Mouse (Mus musculus): ENCODE measurements around the gene D8Ertd738e.

The D8Ertd738e gene

DNA sequence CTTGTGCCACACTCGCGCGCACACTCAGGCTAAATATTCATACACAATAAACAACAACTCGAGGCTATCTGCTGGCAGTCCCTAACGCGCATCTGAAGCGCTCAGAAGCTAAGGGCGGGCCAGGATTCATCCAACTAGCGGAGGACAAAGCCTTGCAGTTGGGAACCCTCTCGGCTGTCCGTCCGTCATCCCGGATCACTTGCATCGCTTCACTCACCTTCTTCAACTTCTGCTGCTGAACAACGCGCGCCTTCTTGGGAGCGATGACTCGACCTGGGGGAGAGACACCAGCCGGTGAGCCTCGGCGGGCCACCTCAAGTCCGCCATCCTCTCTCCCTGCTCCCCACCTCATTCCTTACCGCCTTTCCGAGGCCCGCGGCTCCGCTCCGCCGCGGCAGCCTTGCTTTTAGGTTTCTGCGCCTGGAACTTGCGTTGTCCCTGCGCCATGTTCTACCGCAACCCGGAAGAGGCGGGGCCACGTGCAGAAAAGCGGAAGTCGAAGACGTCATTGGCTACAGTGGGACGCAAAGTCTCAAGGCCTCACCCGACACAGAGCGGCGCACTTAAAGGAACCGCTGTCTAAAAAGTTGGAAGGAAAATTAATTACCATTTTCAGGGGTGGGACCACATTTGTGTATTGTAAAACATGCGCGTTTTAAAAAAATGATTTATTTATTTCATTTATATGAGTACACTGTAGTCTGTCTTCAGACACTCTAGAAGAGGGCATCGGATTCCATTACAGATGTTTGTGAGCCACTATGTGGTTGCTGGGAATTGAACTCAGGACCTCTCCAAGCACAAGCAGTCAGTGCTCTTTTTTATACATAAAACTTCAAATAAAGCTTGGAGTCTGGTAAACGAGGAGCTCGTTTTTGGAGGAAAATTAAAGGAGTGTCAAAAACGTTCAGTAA is at the start of gene D8Ertd738e:
D8Ertd738e (minus strand) TSS at position 463 of the 914 bp plus-strand sequence.
- DNase-seq (ENCODE audit: low read depth) = peak; percentile 98

DNA sequence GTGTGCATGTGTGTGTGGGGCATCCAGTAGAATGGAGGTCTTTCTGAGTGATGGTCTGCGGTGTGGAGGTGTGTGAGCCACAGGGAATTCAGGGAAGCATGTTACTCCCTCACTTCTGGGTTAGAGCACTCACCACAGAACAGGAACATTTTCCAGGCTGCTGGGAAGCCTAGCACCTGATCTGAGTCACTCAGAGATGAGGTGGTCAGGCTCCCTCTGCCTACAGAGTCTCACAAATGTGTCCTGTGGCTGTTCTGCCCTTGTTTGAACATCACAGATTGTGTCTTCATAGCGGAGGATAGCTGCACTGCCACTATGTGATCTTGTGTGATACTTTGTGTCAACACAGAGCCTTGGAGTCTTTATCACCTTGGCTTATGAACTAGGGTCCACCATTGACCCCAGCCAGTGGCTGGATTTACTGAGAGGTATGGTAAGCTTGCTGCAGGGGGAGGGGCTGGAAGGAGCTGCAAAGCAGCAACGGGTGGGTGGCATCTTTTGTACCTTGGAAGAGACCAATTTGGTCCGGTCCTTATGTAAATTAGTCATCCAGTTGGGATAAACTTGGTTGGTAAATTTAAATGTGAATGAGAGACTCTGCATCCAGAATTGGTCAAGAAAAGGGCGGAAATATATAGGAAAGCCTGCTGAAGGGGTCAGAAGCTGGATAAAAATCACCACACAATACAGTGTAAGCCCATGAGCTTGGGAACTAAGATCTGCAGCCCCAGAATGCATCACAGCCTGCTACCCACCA is 47.7 kb upstream of the D8Ertd738e start:
- DNase-seq (ENCODE audit: low read depth) = no peak

DNA sequence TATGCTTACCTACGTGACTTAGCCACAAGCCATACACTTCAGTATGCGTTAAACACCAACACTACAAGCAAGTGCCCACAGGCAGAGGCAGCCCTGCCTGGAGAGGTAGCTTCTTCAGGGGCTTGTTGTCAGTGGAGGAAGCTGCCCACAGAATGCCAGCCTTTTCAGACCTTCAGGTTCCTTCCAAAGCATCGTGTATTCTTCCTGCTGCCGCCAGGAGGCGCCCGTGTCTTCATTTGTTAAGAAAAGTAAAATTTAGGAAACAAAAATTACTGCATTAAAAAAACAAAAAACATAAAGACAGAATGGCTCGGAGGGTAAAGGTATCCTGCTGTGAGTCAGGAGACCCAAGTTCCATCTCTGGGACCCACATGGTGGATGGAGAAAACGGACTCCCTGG is 42.2 kb upstream of the D8Ertd738e start:
- peak; percentile 66 for DNase-seq (ENCODE audit: low read depth)

DNA sequence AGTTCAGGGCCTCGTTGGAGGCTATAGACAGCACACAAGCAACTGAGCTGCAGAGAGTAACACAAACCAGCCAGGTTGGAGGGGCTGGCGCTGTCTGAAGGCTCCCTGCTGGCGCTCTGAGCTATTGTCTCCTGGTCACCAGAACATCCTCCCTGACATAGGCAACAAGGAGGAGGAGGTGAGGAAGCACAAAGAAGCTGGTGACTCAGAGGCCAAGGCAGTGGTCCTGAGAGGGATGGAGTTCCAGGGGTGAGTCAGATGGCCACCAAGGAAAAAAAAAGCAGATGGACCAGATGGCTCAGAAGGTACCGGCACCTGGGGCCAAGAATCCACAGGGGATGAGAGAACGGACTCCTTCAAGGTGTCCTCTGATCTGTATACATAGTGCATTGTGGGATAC is 41.6 kb upstream of the D8Ertd738e start:
- DNase-seq (ENCODE audit: low read depth) = no peak

DNA sequence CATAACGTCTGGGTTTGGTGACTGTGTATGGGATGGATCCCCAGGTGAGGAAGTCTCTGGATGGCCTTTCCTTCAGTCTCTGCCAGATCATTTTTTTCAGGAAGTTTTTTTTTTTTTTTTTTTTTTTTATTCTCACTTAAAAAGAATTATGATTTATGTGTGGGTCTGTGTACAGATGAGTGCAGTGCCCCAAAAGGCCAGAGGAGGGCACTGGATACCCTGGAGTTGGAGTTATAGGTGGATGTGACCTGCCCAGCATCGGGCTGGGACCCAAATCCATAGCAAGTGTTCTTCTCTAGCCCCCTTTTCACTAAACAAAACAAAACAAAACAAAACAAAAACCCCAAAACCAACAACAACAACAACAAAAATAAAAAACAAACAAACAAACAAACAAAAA is 39.4 kb upstream of the D8Ertd738e start:
- peak; percentile 28 for DNase-seq (ENCODE audit: low read depth)

DNA sequence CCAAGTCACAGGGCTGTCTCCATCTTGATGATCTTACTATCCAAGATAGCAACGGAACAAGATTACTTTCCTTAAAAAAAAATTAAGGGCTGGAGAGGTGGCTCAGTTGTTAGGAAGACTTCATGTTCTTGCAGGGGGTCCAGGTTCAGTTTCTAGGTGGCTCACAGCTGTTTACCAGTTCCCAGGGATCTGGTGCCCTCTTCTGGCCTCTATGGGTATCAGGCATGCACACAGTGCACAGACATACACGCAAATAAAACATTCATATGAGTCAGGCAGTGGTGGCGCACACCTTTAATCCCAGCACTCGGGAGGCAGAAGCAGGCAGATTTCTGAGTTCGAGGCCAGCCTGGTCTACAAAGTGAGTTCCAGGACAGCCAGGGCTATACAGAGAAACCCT is 36.1 kb upstream of the D8Ertd738e start:
- DNase-seq (ENCODE audit: low read depth) = peak; percentile 52

DNA sequence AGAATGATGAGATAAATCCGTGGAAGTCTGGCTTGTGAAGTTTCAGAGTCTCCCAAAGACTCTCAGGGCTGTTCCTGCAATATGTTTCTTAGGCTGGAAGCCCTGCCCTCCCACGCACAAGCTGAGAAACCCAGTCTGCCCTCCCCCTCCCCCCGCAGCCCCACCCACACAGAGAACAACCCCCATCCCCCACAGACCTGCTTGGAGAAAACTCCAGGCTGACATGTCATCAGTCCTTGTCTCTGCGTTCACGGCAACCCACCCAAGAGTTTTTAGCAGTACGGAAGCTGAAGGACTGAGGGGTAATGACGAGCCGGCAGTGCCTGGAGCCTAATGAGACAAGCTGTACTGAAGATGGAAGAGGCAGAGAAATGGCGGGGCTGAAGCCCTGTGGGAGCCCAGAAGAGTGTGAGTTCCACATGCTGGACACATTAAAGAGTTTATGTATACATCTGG is 35.1 kb upstream of the D8Ertd738e start:
- DNase-seq (ENCODE audit: low read depth) = no peak

DNA sequence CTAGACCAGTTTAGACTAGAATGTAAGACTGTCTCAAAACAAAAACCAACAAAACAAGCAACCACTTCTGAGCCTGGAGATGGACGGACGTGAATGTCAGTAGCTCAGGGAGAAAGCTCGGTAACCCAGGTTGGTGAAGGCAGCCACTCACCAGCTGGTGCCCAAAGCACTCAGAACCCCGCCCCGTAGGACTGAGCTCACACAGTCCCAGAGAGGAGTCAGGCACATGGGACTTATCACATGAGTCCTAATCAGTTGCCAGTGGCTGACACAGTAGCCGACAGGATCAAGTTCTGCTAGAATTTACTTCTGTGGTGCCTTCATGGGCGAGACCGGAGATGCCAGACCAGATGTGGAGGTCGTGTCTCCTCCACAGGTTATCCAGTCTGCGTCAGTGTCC is 31.3 kb upstream of the D8Ertd738e start:
- no peak for DNase-seq (ENCODE audit: low read depth)

DNA sequence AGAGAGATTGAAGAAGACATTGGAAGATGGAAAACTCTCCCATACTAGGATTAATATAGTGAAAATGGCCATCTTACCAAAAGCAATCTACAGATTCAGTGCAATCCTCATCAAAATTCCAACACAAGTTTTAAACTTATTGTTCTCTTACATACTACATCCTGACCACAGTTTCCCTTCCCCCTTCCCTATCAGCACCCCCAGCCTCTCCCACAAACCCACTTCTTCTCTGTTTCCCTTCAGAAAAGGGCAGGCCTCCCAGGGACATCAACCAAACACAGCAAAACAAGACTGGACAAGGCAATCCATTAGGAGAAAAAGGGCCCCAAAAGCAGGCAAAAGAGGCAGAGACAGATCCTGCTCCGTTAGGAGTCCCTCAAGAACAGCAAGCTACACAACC is 26.9 kb upstream of the D8Ertd738e start:
- DNase-seq (ENCODE audit: low read depth) = no peak

DNA sequence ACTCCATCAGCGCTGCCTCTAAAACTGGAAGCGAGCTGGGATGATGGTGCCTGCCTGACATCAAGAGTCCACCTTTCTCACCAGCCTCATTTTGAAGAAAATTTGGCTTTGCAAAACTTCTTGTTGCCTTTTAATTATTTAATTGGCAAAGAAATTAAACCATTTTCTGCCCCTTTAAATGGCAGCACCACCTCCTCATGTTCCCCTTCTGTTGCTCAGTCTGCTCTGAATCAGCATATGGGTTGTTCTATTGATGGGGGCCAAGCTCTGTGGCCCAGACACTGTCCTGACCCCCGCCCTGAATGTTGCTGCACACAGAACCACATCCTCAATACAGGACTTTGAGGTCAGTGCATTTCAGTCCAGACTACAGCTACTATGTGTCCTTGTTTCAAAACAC is 24.4 kb upstream of the D8Ertd738e start:
- no peak for DNase-seq (ENCODE audit: low read depth)

DNA sequence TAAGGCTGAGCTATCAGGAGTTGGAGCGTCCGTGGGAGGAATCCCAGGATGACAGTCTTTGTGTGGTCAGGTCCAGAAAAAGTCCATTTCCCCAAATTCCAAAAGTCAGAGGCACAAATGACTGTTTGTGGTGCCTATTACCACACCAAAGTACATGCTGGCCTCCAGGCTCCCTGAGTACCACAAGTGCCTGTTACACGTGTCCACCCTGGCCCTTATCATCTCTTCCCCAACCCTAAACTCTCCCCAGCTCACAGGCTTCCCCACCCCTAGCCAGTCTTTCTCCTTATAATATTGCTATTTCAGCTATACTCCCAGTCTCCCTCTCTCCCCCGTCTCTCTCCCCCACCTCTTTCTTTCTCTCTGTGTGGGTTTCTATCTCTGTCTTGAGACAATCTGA is 22.8 kb upstream of the D8Ertd738e start:
- no peak for DNase-seq (ENCODE audit: low read depth)

DNA sequence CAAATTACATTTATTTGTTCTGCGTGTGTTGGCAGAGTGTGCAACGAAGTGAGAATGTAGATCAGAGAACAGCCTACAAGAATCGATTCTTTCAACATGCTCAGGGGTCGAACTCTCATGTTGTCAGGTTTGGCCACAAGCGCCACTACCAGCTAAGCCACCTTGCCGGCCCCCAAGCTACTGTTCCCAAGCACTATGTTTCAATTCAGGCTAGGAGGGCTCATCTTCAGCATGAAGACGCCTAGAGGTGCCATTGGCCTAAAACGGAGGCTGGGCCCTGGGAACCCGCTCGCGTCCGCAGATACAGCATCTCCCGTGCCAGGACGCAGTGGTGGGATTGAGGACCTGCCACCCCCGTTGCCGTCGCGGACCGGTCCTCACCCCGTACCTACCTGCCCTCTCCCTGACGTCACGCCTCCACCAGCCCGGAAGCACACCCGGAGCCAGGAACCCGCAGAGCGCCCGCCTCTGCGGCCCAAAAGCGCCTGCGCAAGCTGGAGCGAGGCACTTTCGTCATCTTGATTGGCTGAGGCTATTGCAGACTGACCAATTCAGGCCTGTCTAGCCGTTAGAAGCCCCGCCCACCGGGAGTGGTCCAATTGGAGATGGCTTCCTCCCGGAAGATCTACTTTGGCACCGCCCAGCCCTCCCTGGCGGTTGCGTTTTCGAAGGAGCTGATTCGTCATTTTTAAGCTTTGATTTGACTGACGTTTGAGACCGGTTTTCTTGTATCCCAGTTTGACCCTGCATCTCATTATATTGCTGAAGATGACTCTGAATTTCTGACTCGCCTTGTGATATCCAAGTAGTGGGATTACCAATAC is 20.6 kb upstream of the D8Ertd738e start, which contains the start of gene Ccdc130:
Ccdc130 (minus strand) TSS at position 431 of the 824 bp plus-strand sequence.
- peak; percentile 100 for DNase-seq (ENCODE audit: low read depth)

DNA sequence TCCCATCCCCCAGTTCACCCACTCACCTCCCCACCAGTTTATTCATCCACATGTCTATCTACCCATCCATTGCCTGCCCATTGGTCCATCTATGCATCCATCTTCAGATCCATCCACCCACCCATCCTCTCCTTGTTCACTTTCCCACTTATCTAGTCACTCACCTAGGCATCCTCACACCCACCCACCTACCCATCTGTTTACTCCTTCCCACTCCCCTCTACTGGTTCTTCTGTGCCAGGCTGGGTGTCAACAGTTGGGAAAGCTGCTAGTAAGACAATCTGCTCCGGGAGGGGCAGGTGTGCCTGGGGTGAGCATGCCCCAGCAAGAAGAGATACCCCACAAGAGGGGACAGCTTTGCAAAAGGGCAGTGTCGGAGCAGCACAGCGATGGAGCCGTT is 11.6 kb upstream of the D8Ertd738e start:
- DNase-seq (ENCODE audit: low read depth) = no peak

DNA sequence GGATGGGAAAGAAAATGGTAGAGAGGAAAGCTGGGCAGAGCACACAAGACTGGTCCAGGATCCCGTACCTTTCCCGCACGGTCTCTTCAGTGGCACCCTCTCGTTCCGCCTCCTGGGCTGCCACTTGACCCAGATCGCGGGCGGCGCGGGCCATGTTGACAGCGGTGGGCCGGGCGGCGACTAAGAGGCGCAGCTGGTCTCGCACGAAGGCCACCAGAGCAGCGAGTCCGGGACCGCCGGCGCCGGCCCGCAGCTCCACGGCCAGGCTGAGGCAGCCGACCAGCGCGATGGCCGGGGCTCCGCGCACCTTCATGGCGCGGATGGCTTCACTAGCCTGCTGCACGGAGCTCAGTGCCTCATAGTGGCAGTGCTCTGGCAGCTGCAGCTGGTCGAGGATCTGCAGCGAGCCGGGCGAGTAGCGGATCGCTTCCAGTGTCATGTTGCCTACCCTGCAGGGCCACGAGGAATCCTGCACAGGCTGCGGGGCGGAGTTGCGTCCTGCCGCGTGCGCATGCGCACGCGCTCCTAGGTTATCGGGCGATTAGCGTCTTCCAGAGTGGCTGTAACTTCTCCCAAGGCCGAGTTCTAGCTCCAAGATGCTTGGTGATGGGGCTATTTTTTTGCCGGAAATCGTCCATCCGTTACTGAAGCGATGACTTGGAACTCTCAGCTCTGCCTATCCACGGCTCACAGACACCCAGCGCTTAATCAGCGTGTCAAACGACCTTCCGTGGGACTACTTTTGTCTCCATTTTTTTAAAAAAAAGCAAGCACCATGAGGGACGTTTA is 7.5 kb upstream of the D8Ertd738e start, which contains the start of gene Mri1:
Mri1 (minus strand) TSS at position 505 of the 789 bp plus-strand sequence.
- DNase-seq (ENCODE audit: low read depth) = peak; percentile 78

DNA sequence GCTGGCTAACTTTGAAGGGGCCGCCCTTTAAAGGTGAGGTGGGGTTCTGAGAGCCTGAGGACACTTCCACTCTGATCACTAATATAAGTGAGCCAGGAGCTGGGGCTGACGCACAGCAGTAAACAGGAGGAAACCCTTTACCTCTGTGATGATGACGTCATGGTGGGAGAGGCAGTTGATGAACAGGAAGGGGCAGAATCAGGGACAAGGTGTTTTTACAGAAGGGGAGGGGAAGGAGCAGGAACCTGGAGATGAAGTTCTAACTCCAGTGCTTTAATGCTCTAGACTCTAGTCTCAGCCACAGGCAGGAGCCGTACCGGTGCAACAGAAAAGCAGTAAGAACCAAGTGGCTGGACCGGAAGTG is 6.9 kb upstream of the D8Ertd738e start:
- no peak for DNase-seq (ENCODE audit: low read depth)

DNA sequence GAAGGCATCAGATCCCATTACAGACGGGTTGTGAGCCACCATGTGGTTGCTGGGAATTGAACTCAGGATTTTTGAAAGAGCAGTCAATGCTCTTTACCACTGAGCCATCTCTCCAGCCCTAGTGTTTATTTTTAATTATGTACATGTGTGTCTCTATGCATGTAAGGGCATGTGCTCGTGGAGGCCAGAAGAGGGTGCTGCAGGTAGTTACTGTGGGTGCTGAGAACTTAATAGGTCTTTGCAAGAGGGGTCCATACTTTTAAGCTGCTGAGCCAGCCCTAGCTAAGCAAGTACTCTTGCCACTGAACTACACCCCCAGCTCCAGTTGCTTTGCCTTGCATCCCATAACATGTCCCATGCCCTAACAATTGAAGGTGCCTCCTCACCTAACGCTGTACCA is 6.3 kb upstream of the D8Ertd738e start:
- DNase-seq (ENCODE audit: low read depth) = no peak

DNA sequence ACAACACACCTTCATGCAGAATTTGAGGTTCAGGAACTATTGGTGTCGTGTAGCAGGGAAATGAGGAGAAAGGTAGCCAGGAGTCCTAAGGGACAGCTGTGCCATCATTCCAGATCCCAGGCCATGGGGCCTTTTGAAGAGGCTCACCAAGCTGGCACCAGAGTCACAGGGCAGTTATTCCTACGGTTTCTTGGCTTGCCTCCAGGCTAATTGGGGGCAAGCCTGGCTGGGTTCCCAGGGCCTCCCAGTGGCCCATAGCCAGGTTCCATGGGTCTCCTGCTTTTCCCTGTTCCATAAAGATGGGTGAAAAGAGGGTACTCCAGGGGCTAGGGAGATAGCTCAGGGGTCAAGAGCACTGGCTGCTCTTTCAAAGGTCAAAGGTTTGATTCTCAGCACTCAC is 7.7 kb downstream of the D8Ertd738e start:
- DNase-seq (ENCODE audit: low read depth) = no peak

DNA sequence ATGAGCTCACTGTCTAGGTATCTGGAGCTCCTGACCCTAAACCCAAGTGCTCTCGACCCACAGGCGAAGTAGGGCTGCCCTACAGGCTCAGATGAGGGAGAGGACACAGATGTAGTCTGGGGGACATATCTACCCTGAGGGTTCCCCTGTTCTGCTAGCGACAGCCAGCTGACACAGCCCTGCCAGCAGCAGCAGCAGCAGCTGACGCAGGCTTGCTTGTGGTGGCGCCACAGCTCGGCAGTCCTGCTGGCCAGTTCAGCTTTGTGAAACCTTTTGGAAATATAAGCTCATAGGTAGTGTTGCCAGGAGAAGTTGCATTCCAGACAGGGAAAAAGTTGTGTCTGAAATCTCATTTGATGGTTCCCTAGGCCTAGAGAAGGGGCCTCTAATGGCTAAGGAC is 8.4 kb downstream of the D8Ertd738e start:
- DNase-seq (ENCODE audit: low read depth) = no peak

DNA sequence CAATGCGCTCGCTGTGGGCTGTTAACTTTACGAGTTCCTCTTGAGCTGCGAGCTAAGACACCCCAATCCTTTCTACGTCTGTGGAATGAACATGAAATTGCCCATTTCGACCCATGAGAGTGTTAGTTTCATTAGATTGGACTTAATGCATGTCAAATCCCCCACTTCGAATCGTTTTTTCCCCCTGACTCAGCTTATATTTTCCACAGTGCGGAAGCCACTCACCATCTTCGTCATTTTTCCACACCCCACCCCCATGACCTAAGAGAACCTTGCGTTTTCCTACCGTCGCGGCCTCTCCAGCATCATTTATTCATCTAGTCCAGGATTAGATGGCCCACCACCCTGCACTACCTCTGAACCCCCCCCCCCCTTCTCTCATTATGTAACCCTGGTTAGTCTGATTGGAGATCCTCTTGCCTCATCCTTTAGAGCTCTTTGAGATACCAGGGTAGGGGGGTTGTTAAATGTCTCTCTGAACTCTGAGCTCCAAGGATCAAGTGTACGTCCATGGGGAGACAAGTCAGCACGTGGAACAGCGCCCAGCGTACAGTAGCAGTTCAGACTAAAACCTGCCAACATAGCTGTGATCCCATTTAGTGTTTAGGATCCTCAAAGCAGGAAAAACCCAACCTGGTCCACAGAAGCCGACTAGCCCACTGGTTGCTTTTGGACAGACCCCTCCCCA is 11.8 kb downstream of the D8Ertd738e start:
- no peak for DNase-seq (ENCODE audit: low read depth)

DNA sequence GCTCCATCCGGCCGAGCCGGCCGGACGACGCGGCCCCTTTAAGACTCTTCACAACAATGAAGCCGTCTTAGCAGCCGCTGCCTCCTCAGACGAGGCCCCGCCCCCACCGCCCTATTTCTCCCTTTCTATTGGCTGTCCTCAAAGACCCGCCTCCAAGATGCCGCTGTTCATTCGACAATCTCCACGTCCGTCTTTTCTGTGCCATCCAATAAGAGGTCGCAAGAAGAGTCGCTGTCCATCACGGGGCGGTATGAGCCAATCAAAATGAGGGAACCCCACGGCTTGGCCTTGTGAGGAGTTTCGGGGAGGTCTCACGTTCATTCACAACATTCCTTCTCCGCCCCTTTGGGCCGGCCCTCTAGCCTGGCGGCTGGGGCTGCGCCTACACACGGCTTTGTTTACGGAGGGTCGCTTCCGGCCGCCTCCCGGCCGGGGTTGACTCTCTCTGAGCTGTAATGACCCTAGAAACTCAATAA is 12.5 kb downstream of the D8Ertd738e start, which contains the start of gene Zswim4:
Zswim4 (minus strand) TSS at position 58 of the 476 bp plus-strand sequence.
- DNase-seq (ENCODE audit: low read depth) = peak; percentile 99

Measured in c-Kit-positive CD71-negative TER-119-negative erythroid progenitor cells, embryonic 14.5 days (primary cell).